Mouse (Mus musculus) cerebellum, adult 9-10 months (tissue): ENCODE measurements around the gene Dock3.
A peak's percentile ranks its signal among the peaks of the same experiment; 100 is the strongest.
"Not testable (repeated sequence)": the region's sequence is repeated elsewhere in the genome, so short reads cannot be mapped to it uniquely, and the experiment has no call there.

ENCODE experiments used
- DNase-seq: peaks from one replicate; pipeline ENCODE4 v3.0.0; 2022

Dock3 gene

DNA sequence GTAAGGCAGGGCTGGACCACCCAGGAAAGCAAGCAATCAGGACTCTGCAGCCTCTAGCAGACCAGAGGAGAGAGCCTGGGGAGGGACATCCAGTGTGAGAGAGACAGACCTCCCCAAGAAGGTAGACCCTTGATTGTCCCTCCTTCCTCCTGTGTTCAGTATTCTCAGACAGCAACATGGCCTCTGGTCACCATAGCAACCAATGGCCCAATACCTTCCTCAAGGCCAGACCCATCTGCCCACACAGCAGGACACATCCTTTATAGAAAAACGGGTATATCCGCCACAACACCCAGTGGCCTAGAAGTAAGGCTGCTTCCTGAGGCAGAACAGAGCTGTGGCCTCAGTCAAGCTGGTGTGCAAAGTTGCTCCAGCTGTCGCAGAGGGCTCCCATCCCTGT lies 23.9 kb upstream of the Dock3 start:
- peak; percentile 81 for DNase-seq

DNA sequence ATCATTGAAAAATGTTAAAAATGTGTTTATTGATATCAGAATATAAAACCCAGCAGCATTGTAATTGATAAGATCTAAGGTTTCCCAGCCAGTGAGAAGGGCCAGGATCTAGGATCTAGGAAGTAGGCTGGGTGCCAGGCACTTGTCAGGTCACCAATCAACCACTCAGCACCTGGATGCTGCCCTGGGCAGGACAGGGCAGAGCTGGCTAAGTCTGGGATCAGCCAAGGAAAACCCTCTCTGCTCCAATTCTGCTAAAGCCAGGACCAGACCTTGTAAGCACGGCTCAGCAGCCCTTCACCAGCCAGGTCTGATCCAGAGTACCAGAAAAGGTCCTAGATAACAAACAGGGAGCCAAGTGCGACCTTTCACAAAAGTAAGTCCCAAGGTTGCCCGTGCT lies 23.2 kb upstream of the Dock3 start:
- no peak for DNase-seq

DNA sequence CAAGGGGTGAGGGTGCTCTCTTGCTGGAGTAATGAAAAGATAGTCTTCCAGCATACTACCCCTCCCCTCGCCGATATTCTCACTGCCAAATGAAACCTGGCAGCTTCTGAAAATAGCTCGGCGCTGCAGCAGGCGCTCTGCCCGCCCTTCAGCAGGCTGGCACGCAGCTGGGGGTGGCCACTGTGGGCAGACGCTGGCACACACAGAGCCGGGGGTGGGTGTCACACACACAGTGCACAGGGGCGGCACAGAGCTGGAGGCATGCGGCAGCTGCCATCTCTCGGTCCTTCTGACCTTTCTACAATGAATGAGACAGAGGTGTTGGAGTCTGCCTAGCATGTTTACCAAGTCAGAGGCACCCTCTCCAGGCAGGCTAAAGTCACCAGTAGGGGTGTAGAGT lies 22.8 kb upstream of the Dock3 start:
- DNase-seq, result peak; percentile 87

DNA sequence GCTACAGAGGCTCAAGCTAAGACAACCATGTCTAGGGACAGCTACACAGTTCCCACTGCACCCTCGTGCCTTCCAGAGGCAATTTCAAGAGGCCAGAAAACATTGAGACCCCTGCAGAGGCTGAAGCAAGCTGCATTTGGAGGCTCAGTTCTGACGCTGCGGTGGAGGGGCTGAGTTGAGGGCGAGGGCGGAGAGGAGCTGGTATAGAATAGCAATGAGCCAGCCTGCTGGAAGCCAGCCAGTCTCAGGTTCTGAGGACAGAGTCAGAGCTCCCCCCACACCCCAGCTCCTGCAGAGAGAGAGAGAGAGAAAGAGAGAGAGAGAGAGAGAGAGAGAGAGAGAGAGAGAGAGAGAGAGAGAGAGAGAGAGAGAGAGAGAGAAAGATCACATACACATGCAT lies 20.5 kb upstream of the Dock3 start:
- DNase-seq, result no peak

DNA sequence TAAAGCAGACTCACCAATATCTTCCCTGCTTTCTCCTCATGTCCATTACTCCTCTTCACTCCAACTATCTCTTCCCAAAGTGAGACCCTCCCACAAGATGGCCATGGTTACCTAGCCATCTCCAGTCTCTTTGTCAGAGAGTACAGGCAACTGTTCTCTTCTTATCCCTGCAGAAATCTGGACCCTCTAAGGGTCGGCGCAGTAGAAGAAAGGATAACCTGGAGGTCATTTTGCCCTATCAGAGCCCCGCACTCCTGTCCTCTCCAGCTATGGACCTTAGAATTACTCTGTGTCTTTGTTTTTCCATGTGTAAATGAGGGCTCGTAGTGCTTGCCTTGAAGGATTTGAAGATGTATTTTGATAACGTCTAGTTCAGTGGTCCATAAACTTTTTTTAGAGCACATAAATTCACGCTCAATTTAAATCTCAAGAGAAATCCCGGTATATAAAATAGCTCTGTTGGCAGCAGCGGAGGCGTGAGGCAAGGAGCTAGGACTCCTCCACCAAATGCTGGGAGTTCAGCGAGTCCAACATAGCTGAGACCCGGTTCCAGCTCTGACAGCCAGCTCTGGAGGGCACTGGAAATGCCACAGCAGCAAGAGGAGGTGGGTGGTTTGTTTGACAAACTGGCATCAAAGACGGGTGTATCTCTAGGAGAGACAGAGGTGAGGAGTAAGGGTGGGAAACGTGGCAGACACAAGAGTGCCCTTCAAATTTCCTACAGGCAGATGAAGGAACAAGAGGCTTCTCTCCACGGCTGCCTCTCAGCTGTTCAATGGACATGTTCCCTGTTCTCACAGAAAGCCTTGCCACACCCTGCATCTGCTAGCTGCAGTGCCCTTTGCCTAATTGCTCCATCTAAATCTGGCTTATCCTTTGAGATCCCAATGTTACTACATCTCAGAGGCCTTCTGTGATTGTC lies 19.0 kb upstream of the Dock3 start:
- DNase-seq, result no peak

DNA sequence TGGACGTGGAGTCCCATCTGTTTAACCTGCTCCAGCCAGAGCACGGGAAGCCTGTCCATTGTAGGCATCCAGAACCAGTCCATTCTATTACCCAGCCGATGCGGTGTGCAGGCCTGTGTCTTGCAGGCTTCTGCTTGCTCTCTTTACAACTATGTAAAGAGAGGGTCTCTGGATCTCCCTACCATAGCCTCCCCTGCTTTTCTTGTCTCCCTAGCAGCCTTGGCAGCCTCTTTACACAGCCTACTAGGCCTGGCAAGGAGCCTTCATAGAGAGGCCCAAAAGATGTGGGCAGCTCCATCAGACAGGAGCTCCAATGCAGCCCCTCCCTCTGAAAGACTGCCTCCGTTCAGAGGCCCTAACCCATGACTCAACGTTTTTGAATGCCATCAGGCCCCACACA lies 17.4 kb upstream of the Dock3 start:
- DNase-seq, result no peak

DNA sequence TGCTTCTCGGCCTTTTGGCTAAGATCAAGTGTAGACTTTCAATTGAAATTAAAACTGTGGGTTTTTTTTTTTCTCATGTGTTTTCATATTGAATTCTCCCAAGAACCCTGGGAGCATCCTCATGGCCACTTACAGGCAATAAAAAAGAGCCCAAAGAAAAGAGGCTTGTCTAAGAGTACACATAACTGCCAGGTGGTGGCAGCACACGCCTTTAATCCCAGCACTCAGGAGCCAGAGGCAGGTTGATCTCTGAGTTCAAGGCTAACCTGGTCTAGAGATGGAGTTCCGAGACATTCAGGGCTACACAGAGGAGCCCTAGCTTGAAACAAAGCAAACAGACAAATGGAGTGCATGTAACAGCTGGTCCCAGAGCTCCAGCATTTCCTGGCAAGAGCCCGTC lies 14.5 kb upstream of the Dock3 start:
- DNase-seq, result peak; percentile 61

DNA sequence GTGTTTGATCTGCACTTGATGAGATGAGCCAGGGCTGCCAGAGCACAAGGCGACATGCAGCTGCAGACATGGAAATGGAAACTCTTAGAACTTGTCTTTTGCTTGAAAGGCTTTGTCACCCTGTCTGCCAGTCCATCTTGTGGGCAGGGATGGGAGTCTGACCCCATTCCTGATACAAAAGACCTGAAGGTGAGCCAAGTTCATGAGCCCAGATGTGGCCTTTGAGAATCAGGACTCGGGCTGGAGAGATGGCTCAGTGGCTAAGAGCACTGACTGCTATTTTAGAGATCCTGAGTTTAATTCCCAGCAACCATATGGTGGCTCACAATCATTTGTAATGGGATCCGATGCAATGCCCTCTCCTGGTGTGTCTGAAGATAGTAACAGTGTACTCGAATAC lies 13.6 kb upstream of the Dock3 start:
- DNase-seq, result no peak

DNA sequence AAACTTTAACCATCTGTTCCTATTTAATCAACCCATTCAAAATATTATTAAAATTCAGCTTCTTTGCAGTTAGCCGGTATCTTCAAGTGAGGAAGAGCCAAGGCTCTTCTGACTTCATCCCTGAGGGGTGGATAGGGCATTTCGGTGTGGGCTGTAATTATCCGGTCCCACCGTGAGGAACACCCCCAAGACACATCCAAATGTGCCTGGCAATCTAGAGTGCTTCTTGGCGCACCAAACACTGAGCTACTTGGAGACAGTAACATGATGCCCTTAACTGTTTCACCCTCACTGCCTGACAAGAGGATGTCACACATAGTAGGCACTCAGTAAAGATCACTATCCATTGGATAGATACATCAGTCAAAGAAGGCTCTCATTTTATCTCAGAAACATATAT lies 4.4 kb upstream of the Dock3 start:
- DNase-seq, result no peak

DNA sequence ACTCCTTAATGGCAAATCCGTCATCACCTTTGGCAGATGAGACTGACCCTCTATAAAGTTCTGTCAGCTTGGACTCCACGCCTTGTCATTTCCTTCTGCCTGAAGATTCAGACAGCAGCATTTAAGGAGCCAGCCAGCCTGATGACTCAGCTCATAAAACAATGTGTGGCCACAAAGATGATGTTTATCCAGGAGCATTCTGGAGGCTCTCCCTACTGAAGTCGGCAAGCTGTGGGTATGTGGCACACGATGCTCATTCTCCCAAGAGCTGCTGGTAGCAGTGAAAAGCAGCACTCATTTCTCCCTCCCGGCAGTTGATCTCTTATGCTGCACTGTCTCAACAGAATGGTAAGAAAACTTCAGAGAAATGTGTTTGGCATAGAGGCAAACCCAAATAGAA lies 3.6 kb upstream of the Dock3 start:
- no peak for DNase-seq

DNA sequence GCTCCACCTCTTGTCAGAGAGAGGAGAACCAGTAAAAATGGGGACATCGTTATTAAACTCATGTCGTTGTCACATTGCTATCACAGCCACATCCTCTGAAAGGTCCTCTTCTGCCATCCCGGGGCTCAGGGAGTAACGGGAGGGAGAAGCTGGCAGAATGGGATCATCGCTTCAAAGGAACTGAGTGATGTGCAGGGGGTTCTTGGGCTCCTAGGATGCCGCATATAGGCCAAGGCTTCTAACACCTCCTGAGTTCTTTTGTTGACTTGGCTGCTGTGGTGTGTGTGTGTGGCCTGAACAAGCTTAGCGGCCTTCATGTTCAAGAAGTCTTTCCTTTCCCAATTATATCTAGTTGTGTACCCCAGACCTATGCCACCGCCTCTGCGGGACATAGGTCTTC lies 431 bp upstream of the Dock3 start:
- no peak for DNase-seq

DNA sequence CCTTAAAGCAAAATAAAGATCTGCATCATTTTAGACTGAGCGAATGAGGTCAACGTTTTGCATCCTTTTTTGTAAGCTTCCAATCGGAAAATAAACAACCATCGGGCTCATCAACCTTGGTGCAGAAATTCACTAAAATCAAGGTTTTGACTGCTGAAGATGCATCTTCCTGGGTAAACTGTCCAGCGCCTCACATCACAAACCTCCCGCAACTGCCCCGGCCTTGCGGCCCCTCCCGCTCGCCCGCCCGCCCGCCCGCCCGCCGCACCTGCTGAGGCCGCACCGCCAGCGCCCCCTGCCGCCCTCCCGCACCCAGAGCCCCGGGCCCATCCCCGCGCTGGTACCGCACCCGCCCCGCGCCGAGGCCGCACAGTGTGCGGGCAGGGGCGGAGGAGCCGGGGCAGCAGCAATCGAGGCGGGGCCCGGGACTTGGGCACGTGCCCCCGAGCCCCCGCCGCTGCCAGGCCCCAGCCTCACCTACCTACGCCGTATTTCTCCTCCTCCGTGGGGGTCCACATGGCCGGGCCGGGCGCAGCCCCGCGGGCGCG lies 644 bp downstream of the Dock3 start:
- DNase-seq, result peak; percentile 80

DNA sequence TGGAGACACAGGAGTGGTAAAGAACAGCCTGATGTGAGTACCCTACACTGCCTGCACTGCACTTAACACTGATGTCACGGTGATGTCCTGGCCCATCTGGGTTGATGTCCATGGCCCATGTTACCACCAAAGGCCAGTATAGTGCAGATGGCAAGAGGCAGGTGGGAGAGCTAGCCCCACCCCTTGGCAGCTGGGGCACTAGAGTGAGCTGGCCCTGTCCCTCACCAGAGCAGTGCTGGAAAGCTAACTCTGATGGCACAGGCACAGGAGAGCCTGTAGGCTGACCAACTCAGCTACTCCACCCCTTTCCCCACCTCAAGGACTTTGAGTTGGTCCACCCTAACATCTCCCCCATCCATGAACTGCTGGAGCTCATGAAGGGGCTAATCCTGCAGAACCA lies 7.1 kb downstream of the Dock3 start:
- DNase-seq, result no peak

DNA sequence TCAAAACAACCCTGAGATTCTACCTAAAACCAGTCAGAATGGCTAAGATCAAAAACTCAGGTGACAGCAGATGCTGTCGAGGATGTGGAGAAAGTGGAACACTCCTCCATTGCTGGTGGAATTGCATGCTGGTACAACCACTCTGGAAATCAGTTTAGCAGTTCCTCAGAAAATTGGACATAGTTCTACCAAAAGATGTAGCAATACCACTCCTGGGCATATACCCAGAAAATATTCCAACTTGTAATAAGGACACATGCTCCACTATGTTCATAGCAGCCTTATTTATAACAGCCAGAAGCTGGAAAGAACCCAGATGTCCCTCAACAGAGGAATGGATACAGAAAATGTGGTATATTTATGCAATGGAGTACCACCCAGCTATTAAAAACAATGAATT lies 56.9 kb downstream of the Dock3 start:
- not testable (repeated sequence) for DNase-seq

DNA sequence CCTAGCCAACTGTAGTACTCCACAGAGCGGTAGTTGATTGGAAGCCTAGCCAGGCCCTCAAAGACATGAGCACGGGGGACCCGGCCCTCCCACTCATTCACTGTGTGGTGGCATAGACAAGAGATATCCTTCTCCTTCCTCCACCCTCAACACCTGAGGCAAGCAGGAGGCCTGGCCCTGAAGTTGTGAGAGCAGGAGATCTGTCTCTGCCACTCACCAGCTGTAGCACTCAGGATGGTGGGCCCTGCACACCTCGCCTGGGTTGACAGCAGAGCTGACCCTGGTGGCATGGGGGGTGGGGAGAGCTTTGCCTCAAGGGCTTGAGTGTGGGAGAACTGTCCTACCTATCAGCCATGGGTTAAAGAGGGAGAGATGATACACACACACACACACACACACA lies 65.9 kb downstream of the Dock3 start:
- no peak for DNase-seq

DNA sequence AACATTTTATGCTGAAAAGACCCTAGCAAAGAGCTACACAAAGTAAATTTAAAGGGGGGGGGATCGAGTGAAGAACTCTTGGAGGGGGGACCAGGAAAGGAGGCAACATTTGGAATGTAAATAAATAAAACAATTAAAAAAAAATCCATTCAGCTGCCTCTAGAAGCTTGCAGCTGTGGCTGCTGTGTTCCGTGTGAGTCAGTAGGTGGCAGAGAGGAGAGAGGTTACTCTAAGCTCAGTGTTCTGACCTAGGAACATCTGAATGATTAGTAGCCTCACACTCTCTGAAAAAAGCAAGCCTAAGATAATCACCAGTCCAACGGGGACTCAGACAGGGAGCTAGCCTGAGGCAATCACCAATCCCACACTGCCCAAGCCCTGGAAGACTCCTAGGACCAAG lies 66.9 kb downstream of the Dock3 start:
- DNase-seq, result no peak

DNA sequence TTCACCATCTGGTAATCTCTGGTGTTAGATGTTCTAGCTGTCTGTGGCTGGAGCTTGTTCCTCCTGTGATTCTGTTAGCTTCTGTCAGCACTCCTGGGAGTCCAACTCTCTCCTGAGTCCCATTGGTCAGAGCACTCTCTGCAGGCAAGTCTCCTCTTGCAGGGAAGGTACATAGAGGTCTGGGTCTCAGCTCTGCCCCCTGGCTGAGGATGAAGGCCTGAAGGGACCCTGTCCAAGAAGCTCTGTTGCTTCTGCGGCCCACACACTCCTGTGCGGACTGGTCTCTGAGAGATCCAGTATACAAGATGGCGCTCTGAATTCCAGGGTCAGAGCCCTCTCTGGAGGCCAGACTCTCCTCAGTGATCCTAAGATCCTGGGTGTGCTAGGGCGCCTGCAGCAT lies 75.3 kb downstream of the Dock3 start:
- DNase-seq, result not testable (repeated sequence)

DNA sequence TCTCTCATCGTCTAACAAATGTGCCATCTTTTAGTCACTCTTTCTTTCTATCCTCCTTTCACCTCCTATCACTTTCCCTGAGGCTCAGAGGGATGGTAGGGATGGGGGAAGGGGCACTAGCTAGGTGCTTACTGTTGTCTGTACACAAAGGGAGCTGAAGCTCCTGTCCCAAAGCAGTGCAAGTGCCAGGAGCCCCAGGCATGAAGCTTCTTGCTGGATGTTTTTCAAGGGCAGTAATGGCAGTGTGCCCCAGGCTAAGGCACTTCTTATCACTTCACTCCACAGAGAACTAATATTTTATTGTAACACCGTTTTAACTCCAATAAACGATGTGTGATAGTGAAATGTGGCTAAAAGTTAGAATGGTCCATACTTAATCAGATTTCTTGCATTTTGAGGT lies 118.9 kb downstream of the Dock3 start:
- peak; percentile 66 for DNase-seq

DNA sequence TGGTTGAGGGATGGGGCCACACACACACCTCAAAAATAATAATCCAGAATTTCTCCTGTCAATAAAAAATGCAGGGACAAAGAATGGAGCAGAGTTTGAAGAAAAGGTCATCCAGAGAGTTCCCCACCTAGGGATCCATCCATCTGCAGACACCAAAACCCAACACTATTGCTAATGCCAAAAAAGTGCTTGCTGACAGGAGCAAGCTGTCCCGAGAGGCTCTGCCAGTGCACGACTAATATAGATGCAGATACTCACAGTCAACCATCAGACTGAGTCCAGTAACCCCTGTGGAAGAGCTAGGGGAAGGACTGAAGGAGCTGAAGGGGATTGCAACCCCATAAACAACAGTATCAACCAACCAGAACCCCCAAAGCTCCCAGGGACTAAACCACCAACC lies 119.7 kb downstream of the Dock3 start:
- peak; percentile 56 for DNase-seq

DNA sequence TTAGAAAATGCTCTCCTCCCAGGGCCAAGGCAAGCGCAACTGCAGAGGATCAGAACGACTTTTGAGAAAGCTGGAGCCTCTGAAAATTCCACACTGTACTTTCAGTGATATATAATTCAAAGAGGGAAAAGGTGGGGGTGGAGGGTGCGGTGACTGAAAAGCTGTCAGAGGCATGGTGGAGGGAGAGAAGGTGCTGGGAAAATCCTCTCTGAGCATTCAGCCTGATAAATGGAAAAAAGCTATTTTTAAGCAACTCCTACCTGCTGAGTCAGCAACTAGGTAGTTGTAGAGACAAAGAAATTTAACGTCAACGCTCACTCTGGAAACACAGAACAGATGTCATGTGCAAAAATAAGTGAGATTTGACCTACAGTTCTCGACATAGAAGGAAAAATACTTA lies 132.2 kb downstream of the Dock3 start:
- DNase-seq, result no peak

DNA sequence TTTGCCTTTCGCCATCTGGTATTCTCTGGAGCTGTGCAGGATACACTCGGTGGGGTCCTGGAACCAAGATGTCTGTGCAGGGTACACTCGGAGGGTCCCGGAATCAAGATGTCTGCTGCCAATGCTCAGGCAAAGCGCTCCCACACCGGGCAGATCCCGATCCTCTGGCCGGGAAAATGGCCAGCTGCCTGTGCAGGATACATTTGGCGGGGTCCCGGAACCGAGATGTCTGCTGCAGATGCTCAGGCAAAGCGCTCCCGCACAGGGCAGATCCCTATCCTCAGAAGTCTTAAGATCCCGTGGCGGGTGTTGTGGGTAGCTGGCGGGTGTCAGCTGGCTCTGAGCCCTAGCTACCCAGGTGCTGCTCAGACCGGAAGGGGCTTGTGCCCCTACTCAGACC lies 142.3 kb downstream of the Dock3 start:
- DNase-seq, result not testable (repeated sequence)

DNA sequence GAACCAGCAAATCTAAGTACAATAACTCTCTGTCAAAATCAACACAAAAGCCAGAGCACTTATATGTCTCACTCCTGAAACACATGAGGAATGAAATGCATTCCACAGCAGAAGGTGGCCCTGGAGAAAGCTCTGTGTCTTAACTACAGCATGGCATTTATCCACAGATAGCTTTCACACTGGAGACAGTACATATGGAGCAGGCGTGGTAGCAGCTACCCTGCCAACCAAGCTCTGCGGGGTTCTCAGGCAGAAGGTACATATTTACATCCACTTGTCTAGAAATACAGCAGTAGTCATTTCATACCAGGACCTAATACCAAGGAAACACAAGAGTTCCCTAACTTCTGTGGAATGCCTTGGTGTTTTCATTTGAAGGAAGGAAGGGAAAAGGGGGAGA lies 144.2 kb downstream of the Dock3 start:
- DNase-seq, result peak; percentile 77

DNA sequence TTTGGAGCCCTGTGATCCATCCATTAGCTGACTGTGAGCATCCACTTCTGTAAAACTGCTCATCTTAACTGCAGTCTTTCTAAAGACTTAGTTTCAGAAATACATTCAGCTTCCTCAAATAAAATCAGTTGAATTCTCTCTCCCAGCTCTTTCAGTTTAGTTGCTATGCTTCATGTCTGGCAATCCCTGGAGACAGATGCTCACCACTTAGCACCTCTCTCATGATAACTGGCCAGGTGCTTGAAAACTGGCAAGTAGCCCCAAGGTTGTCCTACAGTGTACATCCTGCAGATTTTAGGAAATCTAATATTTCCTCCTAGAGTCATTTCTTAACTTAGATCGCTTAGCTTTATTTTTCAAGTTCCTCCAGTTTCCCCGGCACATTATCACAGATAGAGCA lies 193.8 kb downstream of the Dock3 start:
- DNase-seq, result peak; percentile 20

DNA sequence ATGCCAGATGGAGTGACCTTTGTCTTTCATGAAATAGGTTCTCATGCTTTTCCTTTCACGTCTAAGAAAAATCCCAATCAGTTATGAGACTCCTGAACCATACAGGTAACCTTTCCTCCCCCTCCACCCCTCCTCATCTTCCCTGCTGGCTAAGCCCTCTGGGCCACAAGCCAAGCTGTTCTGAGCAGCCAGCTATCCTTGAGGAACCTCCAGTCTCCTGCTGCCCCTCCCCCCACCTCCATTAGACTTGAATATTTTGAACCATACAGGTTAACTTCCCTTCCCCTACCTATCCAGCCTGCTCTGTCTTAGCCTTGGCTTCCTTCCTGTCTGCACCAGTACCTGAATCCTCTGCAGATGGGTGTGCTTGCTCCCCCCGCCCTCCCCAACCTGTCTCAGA lies 204.1 kb downstream of the Dock3 start:
- DNase-seq, result peak; percentile 50

DNA sequence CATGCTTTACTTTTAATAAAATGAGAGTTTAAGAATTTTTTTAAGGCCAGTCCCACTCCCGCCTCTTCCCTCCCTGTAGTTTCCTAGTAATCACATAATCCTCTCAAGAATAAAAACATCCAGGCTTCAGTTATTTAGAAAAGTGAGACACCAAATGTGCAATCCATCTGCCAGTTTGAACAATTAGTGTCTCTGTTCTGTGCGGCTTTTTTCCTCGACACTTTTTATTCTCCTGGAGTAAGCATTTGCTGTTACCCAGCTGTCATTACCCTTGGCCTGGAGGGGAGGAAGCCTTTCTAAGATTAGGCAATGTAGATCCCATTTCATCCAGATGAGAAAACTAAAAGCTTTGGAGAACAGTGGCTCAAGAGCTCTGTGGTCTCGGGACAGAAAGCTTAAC lies 221.9 kb downstream of the Dock3 start:
- no peak for DNase-seq
